Mouse (Mus musculus) midbrain, embryonic 10.5 days (tissue): ENCODE results near the gene Dstyk. TPM values are rescaled to one million over a fixed set of nuclear protein-coding genes. Genes with fewer than 3 reads are reported as not detected.

Source experiments
- DNase-seq: peaks from one replicate; pipeline ENCODE4 v3.0.0-alpha.2; 2017; ENCODE audit warnings: low spot score
- H3K27ac ChIP-seq: fragments of 300-500 bp; sonication (generic); replicated peaks from 2 replicates; pipeline ENCODE4 v1.5.1; 2016; ENCODE audit warnings: mild to moderate bottlenecking
- H3K27me3 ChIP-seq: fragments of 300-500 bp; sonication (generic); 2 replicates; pipeline ENCODE4 v1.6.1; 2016; ENCODE audit warnings: low read depth, mild to moderate bottlenecking; ENCODE audit not compliant: poor library complexity, severe bottlenecking
- H3K36me3 ChIP-seq: fragments of 300-500 bp; sonication (generic); 2 replicates; pipeline ENCODE4 v1.6.1; 2016; ENCODE audit warnings: mild to moderate bottlenecking, moderate library complexity
- H3K4me1 ChIP-seq: fragments of 300-500 bp; sonication (generic); 2 replicates; pipeline ENCODE4 v1.6.1; 2016
- H3K4me3 ChIP-seq: fragments of 300-500 bp; sonication (generic); 2 replicates; pipeline ENCODE4 v1.5.1; 2016; ENCODE audit warnings: mild to moderate bottlenecking, moderate library complexity
- H3K9me3 ChIP-seq: fragments of 300-500 bp; sonication (generic); replicated peaks from 2 replicates; pipeline ENCODE4 v1.6.1; 2016; ENCODE audit warnings: mild to moderate bottlenecking
- WGBS: fragments of 180-500 bp; shearing (Covaris S2); methylation state at CpG from one replicate; pipeline ENCODE4 v1.1.7; 2016; 5-methylcytosine and 5-hydroxymethylcytosine counted together
- polyA plus RNA-seq: library from polyadenylated mRNA; unstranded; fragments of >200 nt; fragmentation: Nextera tagmentation; extraction: Ambion mirVana; gene quantifications from 2 replicates; pipeline ENCODE4 v1.2.1, GENCODE M21; 2016

Gene Dstyk
- polyA plus RNA-seq, 1 experiment from 2014 or later, result 11.8 TPM

DNA sequence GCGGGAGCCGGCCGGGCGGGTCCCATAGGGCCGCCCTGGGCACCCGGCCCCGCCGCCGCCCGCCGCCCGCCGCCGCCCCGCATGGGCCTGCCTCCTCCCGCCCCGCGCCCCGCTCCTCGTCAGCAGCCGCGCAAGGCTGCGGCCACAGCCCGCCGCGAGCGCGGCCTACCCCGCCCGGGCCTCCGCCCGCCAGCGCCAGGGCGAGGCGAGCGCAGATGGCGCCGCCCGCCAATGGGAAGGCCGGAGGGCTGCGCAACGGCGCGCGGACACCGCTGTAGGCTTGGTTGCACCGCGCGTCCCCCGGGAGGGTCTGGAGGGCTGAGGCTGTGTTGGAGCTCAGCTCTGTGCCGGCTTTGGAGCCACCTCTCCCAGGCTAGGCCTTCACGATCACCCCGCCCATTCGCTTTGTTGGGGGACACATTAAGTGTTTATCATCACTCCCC is 25.8 kb upstream of the Dstyk start:
- Histone ChIP-seq H3K27ac (peak overlapping the region; percentile 98), H3K27me3 (0 out of 2 replicates have a peak, but pooled peaks cover 6% of the 10 kb centered on the region), H3K9me3 (no peaks in the 10 kb centered on the region), H3K4me3 (peak overlapping the region; percentile 85), H3K4me1 (peaks cover 50% of the 10 kb centered on the region), H3K36me3 (no peaks in the 10 kb centered on the region; the same call in 1 of the 2 replicates)
- WGBS, result 1% methylated on average over 46 of the region's 54 CpGs
- DNase-seq, result peak; percentile 88

DNA sequence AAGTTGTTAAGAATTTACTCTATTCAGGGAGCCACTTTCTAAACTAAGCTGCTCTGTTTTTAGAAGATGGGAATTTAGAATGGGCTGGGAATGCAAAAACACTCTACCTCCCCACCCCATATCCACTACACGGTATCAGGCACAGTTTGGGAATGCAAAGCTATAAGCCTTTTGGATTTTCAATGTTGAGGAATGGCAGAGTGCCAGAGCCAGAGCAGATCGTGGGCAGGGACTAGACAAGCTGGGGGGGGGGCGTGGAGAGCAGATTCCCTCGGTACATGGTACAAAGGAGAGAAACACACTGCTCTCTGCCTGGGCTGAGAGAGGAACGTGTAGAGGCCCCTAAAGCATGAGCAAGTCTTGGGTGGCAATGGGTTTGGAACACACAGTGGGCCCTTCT is 24.5 kb upstream of the Dstyk start:
- Histone ChIP-seq H3K27me3 (0 out of 2 replicates have a peak, but pooled peaks cover 6% of the 10 kb centered on the region), H3K36me3 (no peaks in the 10 kb centered on the region), H3K4me1 (peaks cover 40% of the 10 kb centered on the region), H3K4me3 (no peak overlapping the region), H3K27ac (no peak overlapping the region), H3K9me3 (0 out of 2 replicates have a peak, but pooled peaks cover 3% of the 10 kb centered on the region)
- DNase-seq, result no peak
- WGBS, result 85% methylated on average over 5 of the region's 5 CpGs

DNA sequence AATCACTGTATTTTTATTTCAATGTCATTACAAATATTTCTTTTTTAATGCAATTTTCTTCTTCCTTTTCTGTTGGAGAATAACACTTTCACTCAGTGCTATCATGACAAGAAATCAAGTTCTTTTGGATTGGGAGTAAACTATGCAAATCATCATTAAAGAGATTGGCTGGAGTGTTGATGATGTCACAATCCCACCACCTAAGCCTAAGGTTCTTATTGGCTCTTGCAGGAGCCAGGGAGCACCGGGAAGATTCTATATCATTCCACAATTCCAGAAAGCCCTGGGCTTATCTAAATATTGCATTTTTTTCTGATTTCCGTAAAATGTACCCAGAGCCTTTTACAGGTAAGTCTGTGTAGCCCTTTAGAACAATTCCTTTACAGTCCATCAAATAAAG is 20.6 kb upstream of the Dstyk start:
- Histone ChIP-seq H3K27me3 (0 out of 2 replicates have a peak, but pooled peaks cover 6% of the 10 kb centered on the region), H3K4me1 (peaks cover 6% of the 10 kb centered on the region), H3K9me3 (0 out of 2 replicates have a peak, but pooled peaks cover 3% of the 10 kb centered on the region), H3K4me3 (no peak overlapping the region), H3K27ac (no peak overlapping the region), H3K36me3 (no peaks in the 10 kb centered on the region)
- 80% methylated on average over 2 of the region's 2 CpGs for WGBS
- no peak for DNase-seq

DNA sequence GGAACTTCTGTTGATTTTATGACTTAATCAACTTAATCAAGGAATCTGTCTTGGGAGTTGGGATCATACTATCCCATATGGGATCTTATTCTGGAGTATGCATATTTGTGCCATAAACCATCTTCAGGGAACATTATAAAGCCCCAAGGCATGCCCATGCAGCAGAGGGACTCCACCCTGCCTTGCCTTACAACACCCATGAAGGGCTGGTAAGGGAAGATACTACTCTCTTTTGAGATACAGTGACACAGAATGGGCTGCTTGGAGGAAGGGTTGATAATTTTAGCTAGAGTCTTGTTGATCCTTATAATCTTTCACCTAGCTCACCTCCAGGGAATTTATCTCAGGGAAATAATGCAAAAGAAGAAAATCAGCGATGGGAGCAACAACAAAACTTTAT is 16.8 kb upstream of the Dstyk start:
- no peak overlapping the region for H3K27ac ChIP-seq
- H3K4me1 ChIP-seq, result no peaks in the 10 kb centered on the region
- H3K9me3 ChIP-seq, result 0 out of 2 replicates have a peak, but pooled peaks cover 3% of the 10 kb centered on the region
- H3K27me3 ChIP-seq, result no peaks in the 10 kb centered on the region
- WGBS, result 63% methylated on average over 1 of the region's 1 CpGs
- H3K36me3 ChIP-seq, result no peaks in the 10 kb centered on the region
- no peak for DNase-seq
- no peak overlapping the region for H3K4me3 ChIP-seq

GRCm38 (mm10) chr1:132401843-132402242 is 15.5 kb upstream of the Dstyk start:
- 0 out of 2 replicates have a peak, but pooled peaks cover 3% of the 10 kb centered on the region for H3K9me3 ChIP-seq
- H3K36me3 ChIP-seq, result no peaks in the 10 kb centered on the region
- H3K4me1 ChIP-seq, result peaks cover 1% of the 10 kb centered on the region; the same call in 1 of the 2 replicates
- no peak for DNase-seq
- 91% methylated on average over 1 of the region's 1 CpGs for WGBS
- no peak overlapping the region for H3K4me3 ChIP-seq
- H3K27me3 ChIP-seq, result no peaks in the 10 kb centered on the region
- no peak overlapping the region for H3K27ac ChIP-seq

- WGBS, result 89% methylated on average over 3 of the region's 3 CpGs
- Histone ChIP-seq H3K4me1 (peaks cover 15% of the 10 kb centered on the region; the same call in 1 of the 2 replicates), H3K27me3 (no peaks in the 10 kb centered on the region), H3K36me3 (no peaks in the 10 kb centered on the region), H3K9me3 (no peaks in the 10 kb centered on the region), H3K27ac (no peak overlapping the region), H3K4me3 (no peak overlapping the region)
- no peak for DNase-seq
These were observed 6.7 kb upstream of the Dstyk start for GRCm38 (mm10) chr1:132410657-132411056.

- Histone ChIP-seq H3K4me3 (no peak overlapping the region), H3K27me3 (no peaks in the 10 kb centered on the region), H3K36me3 (no peaks in the 10 kb centered on the region), H3K27ac (0 out of 2 replicates have a peak overlapping the region, but pooled peaks have one; percentile 95), H3K9me3 (no peaks in the 10 kb centered on the region), H3K4me1 (peaks cover 46% of the 10 kb centered on the region)
- no peak for DNase-seq
- WGBS, result 84% methylated on average over 8 of the region's 8 CpGs
These were observed 962 bp upstream of the Dstyk start for GRCm38 (mm10) chr1:132416244-132416942.

GRCm38 (mm10) chr1:132416943-132417290 is 438 bp upstream of the Dstyk start:
- DNase-seq, result no peak
- Histone ChIP-seq H3K4me1 (peaks cover 46% of the 10 kb centered on the region), H3K9me3 (no peaks in the 10 kb centered on the region), H3K27me3 (no peaks in the 10 kb centered on the region), H3K4me3 (peak overlapping the region; percentile 79), H3K36me3 (no peaks in the 10 kb centered on the region), H3K27ac (peak overlapping the region; percentile 95)
- WGBS, result 21% methylated on average over 6 of the region's 6 CpGs

- no peak for DNase-seq
- Histone ChIP-seq H3K4me1 (peaks cover 50% of the 10 kb centered on the region), H3K9me3 (no peaks in the 10 kb centered on the region), H3K36me3 (peaks cover 8% of the 10 kb centered on the region), H3K27ac (no peak overlapping the region), H3K27me3 (no peaks in the 10 kb centered on the region), H3K4me3 (no peak overlapping the region)
- WGBS, result 83% methylated on average over 2 of the region's 2 CpGs
These were observed 2.9 kb downstream of the Dstyk start for GRCm38 (mm10) chr1:132420206-132420605.

DNA sequence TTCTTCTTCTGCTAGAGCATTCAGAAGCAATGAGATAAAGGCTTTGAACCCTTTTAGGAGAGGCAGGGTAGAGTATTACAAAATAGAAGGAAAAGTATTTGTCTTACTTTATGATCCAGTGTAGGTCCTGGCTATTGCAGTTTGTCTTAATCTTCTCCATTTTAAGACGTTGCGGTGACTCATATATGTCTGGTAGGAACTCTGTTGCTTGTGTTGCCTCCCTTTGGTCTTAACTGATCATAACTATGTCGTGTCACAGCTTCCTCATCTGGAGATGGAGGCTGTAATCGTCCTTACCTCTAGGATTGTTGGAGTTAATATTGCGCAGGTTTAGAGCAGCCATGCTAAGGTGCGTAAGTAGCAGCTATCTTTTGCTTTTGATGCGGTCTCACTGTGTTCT is 3.3 kb downstream of the Dstyk start:
- no peak overlapping the region for H3K4me3 ChIP-seq
- H3K27ac ChIP-seq, result no peak overlapping the region
- WGBS, result 88% methylated on average over 7 of the region's 7 CpGs
- no peaks in the 10 kb centered on the region for H3K27me3 ChIP-seq
- peaks cover 55% of the 10 kb centered on the region for H3K4me1 ChIP-seq
- peaks cover 8% of the 10 kb centered on the region for H3K36me3 ChIP-seq
- no peak for DNase-seq
- no peaks in the 10 kb centered on the region for H3K9me3 ChIP-seq

DNA sequence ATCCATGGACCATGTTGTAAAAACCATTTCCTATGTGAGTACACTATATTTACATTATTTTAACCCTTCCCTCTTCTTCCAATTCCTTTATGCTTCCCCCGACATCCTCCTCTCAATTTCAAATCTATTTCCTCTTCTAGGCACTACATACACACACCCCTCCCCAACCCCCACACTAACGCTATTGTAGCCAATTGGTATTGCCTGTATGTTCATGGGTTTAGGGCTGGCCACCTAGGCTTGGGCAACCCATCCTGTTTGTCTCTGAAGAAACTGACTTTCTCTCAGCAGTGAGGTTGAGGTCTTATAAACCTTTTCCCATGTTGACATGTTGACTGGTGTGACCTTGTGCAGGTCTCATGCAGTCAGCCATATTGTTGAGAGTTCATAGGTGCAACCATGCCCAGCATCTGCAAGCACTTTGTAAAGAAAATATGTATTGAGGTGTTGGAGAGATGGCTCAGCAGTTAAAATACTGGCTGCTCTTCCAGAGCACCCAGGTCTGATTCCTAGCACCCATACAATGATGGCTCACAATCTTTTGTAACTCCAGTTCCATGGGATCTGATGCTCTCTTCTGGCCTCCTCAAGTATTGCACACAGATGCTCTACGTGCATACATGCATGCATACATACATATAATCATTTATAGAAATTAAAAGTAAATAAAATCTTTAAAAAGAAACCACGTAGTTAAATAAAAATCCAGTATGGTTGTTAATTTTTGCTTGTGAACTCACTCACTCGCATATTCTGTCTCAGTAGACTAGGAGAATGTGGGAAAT is 5.7 kb downstream of the Dstyk start:
- peaks cover 8% of the 10 kb centered on the region for H3K36me3 ChIP-seq
- no peak for DNase-seq
- H3K27me3 ChIP-seq, result no peaks in the 10 kb centered on the region
- H3K4me1 ChIP-seq, result peaks cover 40% of the 10 kb centered on the region
- H3K27ac ChIP-seq, result no peak overlapping the region
- 94% methylated on average over 5 of the region's 5 CpGs for WGBS
- no peak overlapping the region for H3K4me3 ChIP-seq
- no peaks in the 10 kb centered on the region for H3K9me3 ChIP-seq

- peaks cover 8% of the 10 kb centered on the region for H3K36me3 ChIP-seq
- no peak overlapping the region for H3K4me3 ChIP-seq
- DNase-seq, result no peak
- H3K27ac ChIP-seq, result no peak overlapping the region
- no peaks in the 10 kb centered on the region for H3K9me3 ChIP-seq
- H3K4me1 ChIP-seq, result peaks cover 19% of the 10 kb centered on the region
- H3K27me3 ChIP-seq, result no peaks in the 10 kb centered on the region
These were observed 8.2 kb downstream of the Dstyk start for GRCm38 (mm10) chr1:132425600-132425999.

GRCm38 (mm10) chr1:132430818-132431217 is 13.5 kb downstream of the Dstyk start:
- peaks cover 8% of the 10 kb centered on the region; the same call in 1 of the 2 replicates for H3K4me1 ChIP-seq
- H3K27me3 ChIP-seq, result no peaks in the 10 kb centered on the region
- WGBS, result 77% methylated on average over 3 of the region's 3 CpGs
- no peak overlapping the region for H3K27ac ChIP-seq
- no peak overlapping the region for H3K4me3 ChIP-seq
- H3K36me3 ChIP-seq, result peaks cover 14% of the 10 kb centered on the region
- H3K9me3 ChIP-seq, result no peaks in the 10 kb centered on the region
- no peak for DNase-seq
